Mouse (Mus musculus) thymus, postnatal 10 days (tissue): ENCODE measurements around the gene Spp1.

Source experiments
- DNase-seq, 2 experiments: peaks; one replicate each; pipeline ENCODE4 v3.0.0; 2021; ENCODE audit warnings: low spot score in 2 of 2

Spp1 gene

GRCm38 (mm10) chr5:104434835-104435301 lies at the start of gene Spp1:
Gene Spp1 (plus strand): TSS chr5:104435118.
- DNase-seq, result no peak

GRCm38 (mm10) chr5:104385521-104385920 lies 49.4 kb upstream of the Spp1 start:
- no peak for DNase-seq

- no peak for DNase-seq
Observed at GRCm38 (mm10) chr5:104386908-104387307, 48.0 kb upstream of the Spp1 start.

GRCm38 (mm10) chr5:104390962-104391361 lies 44.0 kb upstream of the Spp1 start:
- DNase-seq, result no peak

- DNase-seq, result no peak
Observed at GRCm38 (mm10) chr5:104392784-104393183, 42.1 kb upstream of the Spp1 start.

GRCm38 (mm10) chr5:104396286-104396685 lies 38.6 kb upstream of the Spp1 start:
- DNase-seq, result no peak

- no peak for DNase-seq
Observed at GRCm38 (mm10) chr5:104398001-104398400, 36.9 kb upstream of the Spp1 start.

- DNase-seq, result no peak
Observed at GRCm38 (mm10) chr5:104399291-104399950, 35.5 kb upstream of the Spp1 start.

GRCm38 (mm10) chr5:104399970-104400369 lies 34.9 kb upstream of the Spp1 start:
- no peak for DNase-seq

- no peak for DNase-seq
Observed at GRCm38 (mm10) chr5:104402651-104403050, 32.3 kb upstream of the Spp1 start.

GRCm38 (mm10) chr5:104403351-104403750 lies 31.6 kb upstream of the Spp1 start:
- no peak for DNase-seq

GRCm38 (mm10) chr5:104404551-104404950 lies 30.4 kb upstream of the Spp1 start:
- DNase-seq, result no peak

- no peak for DNase-seq
Observed at GRCm38 (mm10) chr5:104405051-104405450, 29.9 kb upstream of the Spp1 start.

- DNase-seq, result no peak
Observed at GRCm38 (mm10) chr5:104406756-104407155, 28.2 kb upstream of the Spp1 start.

GRCm38 (mm10) chr5:104407541-104408231 lies 27.2 kb upstream of the Spp1 start:
- DNase-seq, result no peak

- no peak for DNase-seq
Observed at GRCm38 (mm10) chr5:104408549-104408948, 26.4 kb upstream of the Spp1 start.

- DNase-seq, result no peak
Observed at GRCm38 (mm10) chr5:104415999-104416398, 18.9 kb upstream of the Spp1 start.

GRCm38 (mm10) chr5:104417028-104417427 lies 17.9 kb upstream of the Spp1 start:
- no peak for DNase-seq

GRCm38 (mm10) chr5:104417721-104418120 lies 17.2 kb upstream of the Spp1 start:
- DNase-seq, result no peak

GRCm38 (mm10) chr5:104422039-104422438 lies 12.9 kb upstream of the Spp1 start:
- DNase-seq, result no peak

- no peak for DNase-seq
Observed at GRCm38 (mm10) chr5:104423861-104424260, 11.1 kb upstream of the Spp1 start.

- DNase-seq, result no peak
Observed at GRCm38 (mm10) chr5:104425949-104426348, 9.0 kb upstream of the Spp1 start.

GRCm38 (mm10) chr5:104432886-104433285 lies 2.0 kb upstream of the Spp1 start:
- DNase-seq, result no peak
